Mouse (Mus musculus) frontal cortex, postnatal 25 days (tissue): ENCODE results near the gene Ern1.

ENCODE experiments used
- DNase-seq, 2 experiments: peaks; one replicate each; pipeline ENCODE4 v3.0.0; 2022; ENCODE audit warnings: low spot score in 2 of 2

Gene Ern1

DNA sequence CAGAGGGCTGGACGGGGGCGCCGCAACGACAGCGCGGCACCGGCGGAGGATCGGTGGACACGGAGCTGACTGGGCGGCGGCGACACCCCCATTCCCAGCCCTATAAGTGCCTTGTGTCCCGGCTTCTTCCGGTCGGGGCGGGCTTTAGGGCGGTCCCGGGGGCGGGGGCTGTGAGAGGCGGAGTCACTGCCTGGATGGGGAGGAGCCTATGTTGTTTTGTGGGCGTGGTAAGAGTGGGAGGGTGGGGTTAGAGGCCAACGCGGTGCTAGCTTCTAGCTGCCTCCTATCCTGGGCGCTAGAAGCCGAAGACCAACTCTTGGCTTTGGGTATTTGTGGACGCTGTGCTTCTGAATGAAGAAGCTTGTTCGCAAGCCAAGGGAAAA, at the start of gene Ern1:
Ern1 (minus strand) TSS at position 120 of the 383 bp plus-strand sequence.
- peak; percentile 85 to 92 for DNase-seq

- DNase-seq: no peak
These were observed 48.7 kb upstream of the Ern1 start for GRCm38 (mm10) chr11:106536253-106536912.

- DNase-seq: no peak
These were observed 48.1 kb upstream of the Ern1 start for GRCm38 (mm10) chr11:106535660-106536252.

GRCm38 (mm10) chr11:106532248-106532790, 44.7 kb upstream of the Ern1 start:
- no peak for DNase-seq

DNA sequence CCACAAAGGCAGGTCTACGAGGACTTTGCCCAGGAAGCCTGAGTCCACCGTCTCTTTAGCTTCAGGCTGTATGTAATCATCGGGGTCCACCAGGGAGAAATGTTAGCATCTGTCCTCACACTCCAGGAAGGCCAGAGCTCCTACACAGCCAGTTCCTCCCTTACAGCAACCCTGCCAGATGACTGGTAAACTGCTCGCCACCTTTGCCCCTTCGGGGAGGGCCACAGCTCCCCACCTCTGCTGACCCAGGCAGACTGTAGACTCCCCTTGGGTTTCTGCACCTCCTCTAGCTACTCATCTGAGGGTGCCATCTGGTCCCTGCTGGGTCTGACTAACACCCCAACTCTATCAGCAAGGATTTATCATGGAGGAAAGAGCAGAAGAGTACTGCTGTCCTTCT, 42.1 kb upstream of the Ern1 start:
- no peak for DNase-seq

DNA sequence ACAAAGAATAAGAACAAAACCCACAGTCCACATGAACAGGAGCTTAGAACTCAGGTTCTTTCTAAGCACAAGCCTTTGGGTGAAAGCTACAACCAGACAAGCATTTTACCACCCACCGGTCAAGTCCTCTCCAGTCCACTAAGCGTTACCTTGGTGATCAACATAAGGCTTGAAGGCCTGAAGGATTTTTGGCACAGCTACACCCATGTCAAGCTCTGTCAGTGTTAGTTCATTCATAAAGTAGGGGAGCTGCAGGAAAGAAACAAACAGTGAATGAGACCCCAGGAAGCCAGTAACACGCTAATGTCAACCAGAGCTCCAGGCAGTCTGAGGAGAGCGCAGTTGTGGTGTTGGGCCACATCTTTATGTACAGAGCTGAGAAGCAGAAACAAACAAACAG, 41.5 kb upstream of the Ern1 start:
- DNase-seq: no peak

- no peak for DNase-seq
These were observed 40.3 kb upstream of the Ern1 start for GRCm38 (mm10) chr11:106527926-106528325.

- no peak for DNase-seq
These were observed 39.6 kb upstream of the Ern1 start for GRCm38 (mm10) chr11:106527147-106527821.

DNA sequence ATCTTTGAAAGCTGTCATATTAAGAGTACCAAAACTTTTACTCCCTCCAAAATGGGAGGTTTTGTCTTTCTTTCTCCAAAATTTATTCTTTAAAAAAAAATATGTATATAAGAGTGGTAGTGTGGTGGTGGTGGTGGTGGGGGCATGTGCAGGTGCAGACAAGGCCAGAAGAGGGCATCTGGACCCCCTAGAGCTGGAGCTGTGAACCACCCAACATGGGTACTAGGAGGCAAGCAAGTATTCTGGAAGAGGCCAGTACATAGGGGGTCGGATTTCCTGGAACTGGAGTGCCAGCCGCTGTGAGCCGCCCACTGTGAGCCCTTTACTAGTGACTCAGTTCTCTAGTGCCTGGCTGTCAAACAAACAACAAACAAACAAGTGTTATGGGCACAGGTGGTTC, 34.9 kb upstream of the Ern1 start:
- no peak for DNase-seq

GRCm38 (mm10) chr11:106521612-106522011, 34.0 kb upstream of the Ern1 start:
- no peak for DNase-seq

DNA sequence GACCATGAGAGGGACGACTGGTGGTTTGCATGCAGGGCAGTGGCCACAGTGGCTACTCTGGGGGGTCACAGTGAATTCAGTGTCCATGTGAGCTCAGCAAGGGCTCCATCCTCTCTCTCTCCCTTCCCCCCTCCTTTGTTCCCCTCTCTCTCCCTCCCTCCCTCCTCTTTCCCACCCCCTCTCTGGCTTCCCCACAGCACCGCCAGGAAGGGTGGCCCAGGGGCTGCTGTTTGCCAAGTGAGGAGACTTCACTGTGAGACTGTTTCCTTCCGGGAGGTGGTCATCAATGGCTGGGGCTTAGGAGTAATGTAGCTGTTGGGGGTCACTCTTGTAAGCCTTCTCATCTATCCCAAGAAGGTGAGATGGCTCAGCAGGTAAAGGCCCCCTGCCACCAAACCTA, 32.8 kb upstream of the Ern1 start:
- DNase-seq: no peak

GRCm38 (mm10) chr11:106519519-106519918, 31.9 kb upstream of the Ern1 start:
- DNase-seq: no peak

DNA sequence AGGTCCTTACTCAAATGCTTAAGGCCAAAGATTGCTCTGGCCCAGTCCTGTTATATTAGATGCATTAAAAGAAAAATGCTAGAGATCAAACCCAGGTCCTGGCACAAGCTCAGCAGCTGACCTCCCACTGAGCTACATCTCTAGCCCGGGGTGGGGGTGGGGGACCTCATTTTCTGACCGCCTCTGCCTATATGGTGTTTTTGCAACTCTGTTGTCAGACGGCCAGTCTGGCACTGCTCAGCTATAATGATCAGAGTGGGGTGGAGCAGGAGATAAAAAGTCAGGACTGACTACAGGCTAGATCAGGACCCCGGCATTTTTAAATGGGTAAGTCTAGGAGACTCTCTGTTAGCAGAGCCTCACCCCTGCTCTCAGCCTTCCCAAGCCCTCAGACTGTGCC, 30.7 kb upstream of the Ern1 start:
- DNase-seq: no peak

- no peak for DNase-seq
These were observed 27.6 kb upstream of the Ern1 start for GRCm38 (mm10) chr11:106515079-106515745.

DNA sequence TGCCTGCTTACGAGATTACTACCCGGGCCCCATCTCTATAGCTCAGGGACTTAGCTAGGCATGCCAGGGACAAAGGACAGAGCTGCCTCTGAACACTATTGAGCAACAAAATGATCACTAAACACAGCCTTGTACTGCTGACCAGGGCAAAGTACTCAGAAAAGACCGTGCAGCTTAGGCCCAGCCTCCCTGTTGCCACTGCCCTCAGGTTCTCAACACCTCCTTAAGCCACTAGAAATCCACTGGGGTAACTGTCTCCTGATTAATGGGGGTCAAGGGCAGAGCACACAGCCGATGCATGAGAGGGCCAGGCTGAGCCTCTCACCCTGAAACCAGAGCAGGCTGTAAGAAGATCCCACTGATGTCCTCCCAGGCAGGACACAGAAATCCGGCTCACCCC, 26.8 kb upstream of the Ern1 start:
- no peak for DNase-seq

GRCm38 (mm10) chr11:106513166-106513565, 25.5 kb upstream of the Ern1 start:
- peak; percentile 39 to 49 for DNase-seq

- no peak for DNase-seq
These were observed 24.3 kb upstream of the Ern1 start for GRCm38 (mm10) chr11:106512006-106512390.

GRCm38 (mm10) chr11:106511236-106512005, 23.8 kb upstream of the Ern1 start:
- no peak for DNase-seq

DNA sequence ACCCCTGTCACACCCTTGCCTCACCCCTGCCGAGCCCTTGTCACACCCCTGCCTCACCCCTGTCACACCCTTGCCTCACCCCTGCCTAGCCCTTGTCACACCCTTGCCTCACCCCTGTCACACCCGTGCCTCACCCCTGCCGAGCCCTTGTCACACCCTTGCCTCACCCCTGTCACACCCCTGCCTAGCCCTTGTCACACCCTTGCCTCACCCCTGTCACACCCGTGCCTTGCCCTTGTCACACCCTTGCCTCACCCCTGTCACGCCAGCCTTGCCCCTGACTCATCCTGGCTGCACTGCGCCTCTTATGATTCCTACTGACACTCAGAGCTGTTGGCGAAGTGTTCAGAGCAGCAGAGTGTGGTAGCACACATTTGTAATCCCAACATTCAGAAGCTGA, 20.0 kb upstream of the Ern1 start:
- no peak for DNase-seq

DNA sequence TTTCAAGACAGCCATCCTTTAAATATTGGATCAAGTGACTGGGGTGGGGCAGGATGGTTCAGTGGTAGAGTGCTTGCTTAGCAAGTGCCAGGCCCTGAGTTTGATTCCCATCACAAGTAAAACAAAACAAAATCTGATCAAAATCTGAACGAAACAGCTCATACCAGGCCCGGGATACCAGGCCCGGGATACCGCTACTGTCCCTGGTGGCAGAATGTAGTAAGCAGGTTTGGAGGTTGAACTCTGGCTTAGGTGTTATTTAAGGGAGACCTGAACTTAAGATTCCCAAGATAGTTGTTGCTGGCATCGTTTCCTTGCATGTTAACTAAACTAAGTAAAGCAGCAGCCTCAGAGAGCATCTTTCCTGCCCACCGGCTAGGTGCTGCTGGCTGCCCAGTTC, 18.6 kb upstream of the Ern1 start:
- no peak for DNase-seq

GRCm38 (mm10) chr11:106504129-106504528, 16.5 kb upstream of the Ern1 start:
- DNase-seq: no peak

DNA sequence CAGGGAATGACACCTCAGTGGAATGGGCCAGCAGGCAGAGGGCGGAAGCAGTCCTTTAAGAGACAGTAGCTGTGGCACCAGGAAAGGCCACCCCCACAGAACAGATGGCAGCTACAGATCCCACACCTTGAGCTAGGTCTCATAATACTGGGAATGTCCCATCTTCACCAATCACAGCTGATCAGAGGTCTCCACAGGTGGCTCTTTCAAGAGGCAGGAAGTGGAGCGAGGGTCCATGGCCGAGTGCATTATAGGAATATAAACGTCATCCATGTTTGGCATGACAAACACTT, 15.7 kb upstream of the Ern1 start:
- DNase-seq: peak in 1 of 2 experiments; percentile 27
